Mouse (Mus musculus): ENCODE results near the gene Cmtm2a.
"Not testable (repeated sequence)": the region's sequence is repeated elsewhere in the genome, so short reads cannot be mapped to it uniquely, and the experiment has no call there.

The Cmtm2a gene

DNA sequence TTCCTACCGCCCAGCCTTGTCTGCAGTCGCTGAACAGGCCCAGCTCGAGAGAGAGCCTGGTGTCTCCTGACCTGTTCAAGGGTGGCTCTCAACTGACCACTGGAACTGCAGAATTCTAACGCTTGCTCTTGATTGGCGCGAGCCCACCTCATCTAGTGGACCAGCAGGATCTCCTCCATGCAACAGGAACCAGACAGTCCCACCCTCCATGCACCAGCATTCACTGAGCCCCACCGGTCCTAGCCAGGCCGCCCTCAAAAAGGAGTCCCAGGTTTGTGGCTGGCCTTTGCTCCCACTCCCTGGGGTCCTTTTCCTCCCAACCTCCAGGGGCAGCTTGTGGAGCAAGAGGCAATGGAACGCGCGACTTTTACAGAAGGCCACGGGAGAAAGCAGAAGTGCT is at the start of gene Cmtm2a:
TSS of gene Cmtm2a (minus strand) at position 101 of the 400 bp plus-strand sequence.
- CTCF ChIA-PET = not testable (repeated sequence)

DNA sequence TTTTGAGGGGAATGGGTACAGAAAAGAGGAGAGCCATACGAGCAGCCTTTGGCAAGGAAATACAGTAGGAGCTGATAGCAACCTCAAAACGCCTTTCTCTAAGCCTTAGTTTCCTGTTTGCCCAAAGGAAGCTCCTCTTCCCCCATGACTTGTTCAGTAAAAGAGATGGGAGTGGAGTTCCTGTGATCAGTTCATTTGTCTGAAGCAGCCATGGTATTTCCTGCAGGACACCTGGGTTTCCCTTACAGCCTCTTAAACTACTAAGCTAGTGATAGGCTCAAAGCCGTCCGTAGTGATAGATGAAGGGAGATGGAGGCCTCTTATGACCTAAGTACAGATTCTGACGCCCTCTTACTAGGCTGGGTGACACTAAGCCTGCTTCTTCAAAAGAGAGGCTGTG is 49.4 kb upstream of the Cmtm2a start:
- CTCF ChIA-PET = interaction anchor here (0.5 to 1.1 kb wide), 5 partner anchors 23 to 260 kb away, joined by 3 to 8 read pairs (median 6); partner anchors contain the start of gene Dync1li2

DNA sequence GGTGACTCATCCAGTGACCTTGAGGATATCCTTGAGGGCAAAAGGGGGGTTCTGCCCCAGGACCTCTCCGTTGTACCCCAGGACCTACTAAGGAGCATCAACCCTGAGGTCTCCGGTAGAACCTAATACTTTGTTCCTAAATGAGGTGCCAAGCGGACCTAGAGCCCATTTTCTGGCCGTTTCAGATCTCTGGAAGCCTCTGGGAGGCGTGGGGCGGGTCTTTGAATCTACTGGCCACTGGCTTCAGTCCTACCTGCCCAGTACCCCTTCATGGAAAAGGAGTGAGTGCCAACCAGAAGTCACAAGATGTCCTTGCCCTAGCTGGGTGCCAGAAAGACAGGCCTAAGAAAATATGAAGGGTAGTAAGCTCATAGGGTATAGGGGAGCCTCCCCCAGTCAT is 48.7 kb upstream of the Cmtm2a start:
- CTCF ChIA-PET = interaction anchor here (0.6 to 1.1 kb wide), 3 partner anchors 22 to 260 kb away, joined by 3 to 9 read pairs (median 3); no protein-coding TSS in a partner anchor

DNA sequence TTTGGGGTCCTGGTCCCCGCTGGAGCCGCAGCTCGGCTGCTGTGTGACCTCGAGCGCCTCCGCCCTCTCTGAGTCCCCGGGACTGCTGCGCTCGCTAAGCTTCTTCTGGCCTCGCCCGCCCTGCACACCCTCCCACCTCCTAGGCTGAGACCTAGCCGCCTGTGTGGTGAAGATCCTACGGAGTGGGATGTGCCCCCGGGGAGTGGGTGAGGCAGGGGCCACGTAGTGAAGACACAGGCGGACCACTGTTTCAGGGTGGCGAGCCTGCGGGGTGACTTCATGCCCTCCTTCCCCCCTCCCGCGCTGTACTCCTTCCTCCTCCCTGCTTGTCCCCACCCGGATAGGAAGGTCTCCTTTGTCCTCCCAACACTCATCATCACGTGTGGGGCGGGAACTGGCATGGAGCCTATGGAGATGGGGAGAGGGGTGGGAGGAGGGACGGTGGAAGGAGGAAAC is 48.2 kb upstream of the Cmtm2a start:
- CTCF ChIA-PET = no interaction called here

DNA sequence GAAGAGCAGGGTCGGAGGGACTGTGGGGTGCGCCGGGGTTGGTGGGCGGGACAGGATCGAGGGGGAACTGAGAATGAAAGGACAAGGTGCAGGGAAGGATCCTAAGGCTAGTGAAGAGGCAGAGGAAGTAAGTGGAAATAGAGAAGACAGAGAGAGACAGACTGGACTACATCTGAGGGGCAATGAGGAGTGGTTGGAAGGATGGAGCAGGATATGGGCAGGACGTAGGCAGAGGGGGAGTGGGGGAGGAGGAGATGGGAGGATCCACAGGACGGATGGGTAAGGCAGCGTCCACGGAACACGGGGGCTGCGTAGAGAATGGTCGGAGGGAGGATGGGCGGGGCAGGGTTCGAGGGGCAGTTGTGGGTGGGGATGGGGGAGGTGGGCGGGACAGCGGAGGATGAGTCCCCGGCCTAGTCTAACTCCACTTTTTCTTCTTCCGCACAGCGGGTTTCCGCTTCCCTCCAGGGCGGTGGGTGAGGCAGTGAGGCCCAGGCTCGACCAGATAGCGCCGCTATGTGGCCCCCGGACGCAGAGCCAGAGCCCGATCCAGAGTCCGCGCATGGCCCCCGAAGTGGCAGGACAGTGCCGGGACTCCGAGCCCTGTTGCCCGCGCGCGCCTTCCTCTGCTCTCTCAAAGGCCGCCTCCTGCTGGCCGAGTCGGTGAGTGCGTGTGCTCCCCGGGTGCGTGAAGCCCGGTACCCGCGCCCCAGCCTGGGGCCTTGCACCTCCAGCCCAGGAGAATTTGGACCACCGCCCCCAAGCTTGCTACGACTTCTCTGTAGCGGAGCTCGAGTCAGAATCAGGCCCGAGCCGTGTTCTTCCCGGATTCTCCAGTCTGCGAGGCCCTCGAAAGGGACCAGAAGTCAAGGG is 47.5 kb upstream of the Cmtm2a start:
- CTCF ChIA-PET = interaction anchor here (0.7 to 1.0 kb wide), 2 partner anchors 179 to 213 kb away, joined by 3 to 7 read pairs; no protein-coding TSS in a partner anchor

DNA sequence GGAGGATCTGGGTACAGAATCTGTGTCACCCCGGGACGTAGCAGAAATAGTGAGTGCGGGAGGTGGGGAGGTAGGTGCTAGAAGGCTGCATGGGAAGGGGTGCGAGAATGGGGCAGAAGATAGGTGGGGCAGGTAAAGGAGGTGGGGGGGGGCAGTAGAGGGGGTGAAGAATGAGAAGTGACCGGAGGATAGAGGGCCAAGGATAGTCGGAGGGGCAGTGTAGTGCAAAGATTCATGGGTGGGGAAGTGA is 46.9 kb upstream of the Cmtm2a start:
- CTCF ChIA-PET = interaction anchor here (0.7 to 1.0 kb wide), 2 partner anchors 179 to 212 kb away, joined by 3 to 7 read pairs; no protein-coding TSS in a partner anchor

DNA sequence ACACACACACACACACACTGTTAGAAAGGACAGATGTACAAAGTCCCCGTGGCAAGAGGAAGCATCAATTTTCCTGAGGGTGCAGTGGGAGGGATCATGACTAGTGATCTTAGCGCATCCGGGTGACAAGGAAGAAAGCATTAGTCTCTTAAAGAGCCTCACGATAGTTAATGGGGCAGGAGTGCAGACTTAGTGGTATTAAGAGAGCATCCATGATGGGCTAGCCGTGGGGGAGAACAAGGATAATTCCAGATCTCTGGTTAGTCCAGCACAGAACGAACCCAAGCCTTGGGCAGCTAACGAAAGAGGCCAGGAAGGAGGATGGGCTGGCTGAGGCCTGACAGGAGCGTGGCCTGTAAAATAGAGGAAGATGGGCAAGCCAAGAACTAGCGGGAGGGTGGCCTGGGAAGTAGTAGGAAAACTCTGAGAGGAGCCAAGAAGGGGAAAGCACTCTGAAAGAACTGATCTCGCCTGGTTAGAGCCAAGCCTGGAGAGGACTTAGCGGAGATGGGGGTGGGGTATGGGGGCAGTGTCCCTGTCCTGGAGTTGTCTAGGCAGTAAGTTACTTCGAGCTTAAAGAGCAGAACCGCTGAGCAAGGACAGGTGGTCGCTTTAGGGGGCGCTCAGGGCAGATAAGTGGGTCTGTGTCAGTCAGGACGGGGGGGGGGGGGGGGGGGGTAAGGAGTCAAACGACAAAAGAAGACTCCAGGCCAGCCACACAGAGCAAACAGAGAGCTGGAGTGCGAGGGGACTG is 46.4 kb upstream of the Cmtm2a start, which contains the start of gene Cmtm3:
TSS of gene Cmtm3 (plus strand) at position 182 of the 754 bp plus-strand sequence.
- CTCF ChIA-PET = interaction anchor here (0.5 to 1.0 kb wide), 5 partner anchors 35 to 212 kb away, joined by 3 to 7 read pairs (median 4); partner anchors contain the start of gene Dync1li2

DNA sequence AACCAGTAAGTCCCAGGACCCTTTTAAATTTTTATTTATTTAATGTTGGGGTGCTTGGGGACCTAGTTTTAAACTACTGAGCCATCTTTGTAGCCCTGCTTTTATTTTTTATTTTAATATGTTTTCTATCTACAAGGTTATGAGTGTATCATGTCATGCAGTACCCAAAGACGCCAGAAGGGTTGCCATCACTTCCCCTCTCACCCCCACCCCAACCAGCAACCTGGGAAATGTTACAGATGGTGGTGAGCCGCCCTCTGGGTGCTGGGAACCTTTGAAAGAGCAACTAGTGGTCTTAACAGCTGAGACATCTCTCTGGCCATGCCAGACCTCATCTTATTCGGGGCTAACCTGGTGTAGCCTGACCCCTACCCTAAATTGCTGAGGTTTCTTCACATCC is 44.9 kb upstream of the Cmtm2a start:
- CTCF ChIA-PET = no interaction called here

DNA sequence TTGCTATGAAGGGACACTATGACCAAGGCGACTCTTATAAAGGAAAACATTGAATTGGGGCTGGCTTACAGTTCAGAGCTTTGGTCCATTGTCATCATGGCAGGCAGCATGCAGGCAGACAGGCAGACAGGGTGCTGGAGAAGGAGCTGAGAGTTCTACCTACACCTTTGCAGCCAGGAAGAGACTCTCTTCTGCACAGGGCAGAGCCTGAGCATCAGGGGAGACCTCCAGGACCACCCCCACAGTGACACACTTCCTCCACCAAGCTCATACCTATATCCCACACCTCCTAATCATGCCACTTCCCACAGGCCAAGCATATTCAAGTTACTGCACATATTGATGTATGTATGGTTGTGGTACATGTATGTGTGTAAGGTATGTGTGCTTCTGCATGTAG is 43.8 kb upstream of the Cmtm2a start:
- CTCF ChIA-PET = no interaction called here

DNA sequence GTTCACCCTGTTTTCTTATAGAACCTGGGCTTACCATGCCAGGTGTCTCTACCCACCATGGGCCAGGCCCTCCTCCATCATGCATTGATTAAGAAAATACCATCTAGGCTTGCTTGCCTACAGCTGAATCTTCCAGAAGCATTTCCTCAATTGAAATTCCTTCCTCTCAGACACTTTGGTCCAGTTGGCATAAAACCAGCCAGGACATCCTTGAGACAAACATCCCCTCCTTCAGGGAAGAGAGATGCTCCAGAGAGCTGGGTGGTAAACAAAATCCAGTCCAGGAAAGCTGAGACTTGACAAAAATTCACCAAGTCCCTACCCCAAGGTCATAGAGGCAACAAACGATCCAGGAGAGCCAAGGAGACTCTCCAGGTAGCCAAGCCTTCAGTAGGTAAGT is 41.2 kb upstream of the Cmtm2a start:
- CTCF ChIA-PET = interaction anchor here (0.6 kb wide), 1 partner anchor 24 kb away, joined by 3 read pairs; the partner anchor contains the start of genes Cmtm1 and Gm45711

DNA sequence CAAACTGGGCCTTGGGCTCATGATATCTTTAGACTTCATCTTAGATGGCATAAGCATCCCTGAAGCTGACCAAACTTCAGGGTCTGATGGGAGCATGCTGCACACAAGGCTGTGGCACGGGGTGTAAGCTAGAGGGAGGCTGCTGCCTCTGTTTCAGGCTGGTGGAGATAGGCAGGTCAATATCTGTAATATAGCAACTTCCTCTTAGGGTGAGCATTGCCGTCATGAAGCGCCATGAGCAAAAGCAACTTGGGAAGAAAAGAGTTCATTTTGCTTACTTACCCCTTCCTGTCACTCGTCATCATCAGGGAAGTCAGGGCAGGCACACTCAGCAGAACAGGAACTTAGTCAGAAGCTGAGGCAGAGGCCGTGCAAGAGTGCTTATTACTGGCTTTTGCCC is 40.8 kb upstream of the Cmtm2a start:
- CTCF ChIA-PET = interaction anchor here (0.6 kb wide), 1 partner anchor 24 kb away, joined by 3 read pairs; the partner anchor contains the start of genes Cmtm1 and Gm45711

DNA sequence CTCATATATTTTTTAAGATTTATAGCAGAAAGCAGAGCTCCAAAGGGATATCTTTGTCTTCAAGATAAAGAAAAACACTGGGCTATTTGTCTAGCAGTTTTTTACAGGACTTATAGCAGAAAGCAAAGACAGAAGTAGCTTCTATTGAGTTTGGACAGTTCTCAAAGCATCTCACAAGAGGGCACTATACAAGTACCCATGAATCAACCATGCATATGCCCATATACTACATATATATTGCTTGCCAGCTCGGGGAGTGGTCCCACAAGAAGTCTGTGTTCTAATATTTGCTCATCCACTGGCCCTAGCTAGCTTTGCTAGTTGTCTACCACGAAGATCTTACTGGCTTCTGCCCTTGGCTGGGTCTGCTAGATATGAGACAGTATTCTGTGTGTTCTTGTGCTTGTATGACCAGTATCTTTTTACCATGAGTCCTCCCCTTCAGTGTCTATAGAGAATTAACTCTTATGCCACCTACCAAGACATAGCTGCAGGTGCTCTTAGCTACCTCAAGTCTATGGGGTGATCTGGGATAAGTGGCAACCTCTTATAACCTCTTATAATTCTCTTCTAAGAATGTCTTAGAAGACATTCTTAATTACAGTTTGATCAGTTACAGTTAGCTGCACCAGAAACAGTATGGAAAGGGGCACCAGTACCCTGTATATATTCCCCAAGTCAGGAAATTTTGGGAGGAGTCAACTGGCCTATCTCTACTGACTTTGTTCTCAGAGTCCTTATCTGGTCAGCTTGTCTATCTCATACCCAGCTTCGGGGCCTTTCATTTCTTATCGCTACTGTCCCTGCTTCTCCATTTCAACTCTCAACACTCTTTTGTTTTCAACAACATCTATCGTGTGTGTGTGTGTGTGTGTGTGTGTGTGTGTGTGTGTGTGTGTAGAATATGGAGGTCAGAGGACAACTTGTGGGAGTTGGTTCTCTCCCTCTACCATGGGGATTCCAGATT is 40.0 kb upstream of the Cmtm2a start:
- CTCF ChIA-PET = no interaction called here

DNA sequence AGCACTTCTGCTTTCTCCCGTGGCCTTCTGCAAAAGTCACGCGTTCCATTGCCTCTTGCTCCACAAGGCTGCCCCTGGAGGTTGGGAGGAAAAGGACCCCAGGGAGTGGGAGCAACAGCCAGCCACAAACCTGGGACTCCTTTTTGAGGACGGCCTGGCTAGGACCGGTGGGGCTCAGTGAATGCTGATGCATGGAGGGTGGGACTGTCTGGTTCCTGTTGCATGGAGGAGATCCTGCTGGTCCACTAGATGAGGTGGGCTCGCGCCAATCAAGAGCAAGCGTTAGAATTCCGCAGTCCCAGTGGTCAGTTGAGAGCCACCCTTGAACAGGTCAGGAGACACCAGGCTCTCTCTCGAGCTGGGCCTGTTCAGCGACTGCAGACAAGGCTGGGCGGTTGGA is 28.9 kb upstream of the Cmtm2a start, which contains the start of gene Cmtm2b:
TSS of gene Cmtm2b (plus strand) at position 301 of the 400 bp plus-strand sequence.
- CTCF ChIA-PET = not testable (repeated sequence)

DNA sequence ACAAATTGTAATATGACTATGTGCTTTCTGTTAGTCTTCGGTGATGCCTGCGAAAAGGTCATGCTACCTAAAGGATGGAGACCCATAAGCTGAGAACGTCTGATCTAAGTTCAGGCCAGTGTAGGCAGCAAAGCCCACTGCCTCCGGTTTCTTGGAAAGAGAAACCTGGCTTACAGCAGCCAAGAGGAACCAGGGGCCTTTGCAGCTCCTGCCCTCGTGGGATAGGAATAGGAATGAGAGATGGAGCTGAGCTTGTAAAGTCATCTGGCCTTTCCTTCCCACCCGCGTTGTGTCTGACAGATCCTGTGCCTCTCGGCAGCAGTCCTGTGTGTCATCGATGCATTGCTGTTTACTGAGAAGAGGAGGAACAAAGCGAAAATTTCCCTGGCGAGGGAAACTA is 28.3 kb upstream of the Cmtm2a start, which contains the start of gene Gm11020:
TSS of gene Gm11020 (plus strand) at position 301 of the 400 bp plus-strand sequence.
- CTCF ChIA-PET = interaction anchor here (0.7 kb wide), 1 partner anchor 73 kb away, joined by 3 read pairs; the partner anchor contains the start of gene Tk2

DNA sequence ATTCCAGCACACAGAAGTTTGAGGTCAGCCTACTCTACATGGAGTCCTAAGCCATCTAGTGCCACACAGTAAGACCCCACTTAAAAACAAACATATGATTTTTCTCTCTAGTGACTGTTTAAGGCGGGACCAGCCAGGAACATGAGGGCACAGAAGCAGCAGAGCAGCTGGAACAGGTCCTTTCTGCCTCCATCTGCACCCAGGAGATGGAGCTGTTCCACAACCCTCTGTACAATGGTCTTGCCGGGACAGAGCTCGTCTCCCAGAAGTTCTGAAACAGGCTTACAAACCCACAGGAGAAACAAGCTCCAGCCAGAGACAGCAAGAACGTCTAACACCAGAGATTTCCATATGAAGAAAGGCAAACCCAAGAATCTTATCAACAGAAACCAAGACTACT is 20.3 kb upstream of the Cmtm2a start:
- CTCF ChIA-PET = interaction anchor here (0.7 kb wide), 1 partner anchor 191 kb away, joined by 3 read pairs; no protein-coding TSS in a partner anchor

DNA sequence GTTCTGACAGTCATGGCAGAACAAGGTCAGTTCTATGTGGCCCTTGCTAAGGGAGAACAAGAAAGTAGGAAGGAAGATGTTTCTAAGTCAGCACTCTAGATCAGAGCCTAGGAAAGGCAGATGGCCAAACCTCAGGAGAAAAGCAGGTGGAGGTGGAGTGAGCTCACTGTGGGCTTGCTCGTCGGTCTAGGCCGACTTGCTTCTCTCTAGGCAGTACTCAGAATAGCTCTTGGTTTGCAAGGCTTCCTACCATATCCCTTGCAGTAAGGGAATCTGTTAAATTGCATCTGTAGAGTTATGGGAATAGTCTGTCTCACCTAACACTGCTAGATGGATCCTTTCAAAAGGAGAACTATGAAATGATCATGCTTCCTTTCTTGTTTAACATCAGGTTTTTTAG is 19.0 kb upstream of the Cmtm2a start:
- CTCF ChIA-PET = interaction anchor here (0.5 to 0.7 kb wide), 2 partner anchors 145 to 901 kb away, joined by 3 to 7 read pairs; no protein-coding TSS in a partner anchor

DNA sequence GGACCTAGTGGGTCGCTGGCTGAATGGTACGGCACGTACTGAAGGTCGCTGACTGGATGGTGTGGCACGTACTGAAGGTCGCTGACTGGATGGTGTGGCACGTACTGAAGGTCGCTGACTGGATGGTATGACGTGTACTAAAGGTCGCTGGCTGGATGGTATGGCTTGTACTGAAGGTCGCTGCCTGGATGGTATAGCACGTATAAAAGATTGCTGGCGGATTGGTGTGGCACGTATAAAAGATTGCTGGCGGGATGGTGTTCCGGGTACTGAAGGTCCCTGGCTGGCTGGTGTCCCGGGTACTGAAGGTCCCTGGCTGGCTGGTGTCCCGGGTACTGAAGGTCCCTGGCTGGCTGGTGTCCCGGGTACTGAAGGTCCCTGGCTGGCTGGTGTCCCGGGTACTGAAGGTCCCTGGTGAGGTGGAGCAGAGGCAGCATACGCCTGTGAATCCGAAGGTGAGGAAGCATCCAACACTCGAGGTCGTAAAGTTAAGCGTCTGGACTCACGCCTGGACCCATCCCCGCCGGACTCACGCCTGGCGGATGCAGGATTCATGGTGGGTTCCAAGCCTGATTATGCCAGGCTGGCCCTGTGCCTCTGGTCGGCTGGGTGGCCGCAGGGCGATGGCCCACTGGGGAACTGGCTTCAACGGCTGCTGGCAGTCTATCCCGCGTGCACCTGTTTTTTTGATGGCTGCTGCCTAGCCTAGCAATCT is 16.6 kb upstream of the Cmtm2a start, which contains the start of the genes Gm45711 and Cmtm1:
TSS of gene Gm45711 (minus strand) at position 641 of the 715 bp plus-strand sequence.
TSS of gene Cmtm1 (minus strand) at position 705 of the 715 bp plus-strand sequence.
- CTCF ChIA-PET = interaction anchor here (0.7 kb wide), 1 partner anchor 24 kb away, joined by 3 read pairs; no protein-coding TSS in a partner anchor

DNA sequence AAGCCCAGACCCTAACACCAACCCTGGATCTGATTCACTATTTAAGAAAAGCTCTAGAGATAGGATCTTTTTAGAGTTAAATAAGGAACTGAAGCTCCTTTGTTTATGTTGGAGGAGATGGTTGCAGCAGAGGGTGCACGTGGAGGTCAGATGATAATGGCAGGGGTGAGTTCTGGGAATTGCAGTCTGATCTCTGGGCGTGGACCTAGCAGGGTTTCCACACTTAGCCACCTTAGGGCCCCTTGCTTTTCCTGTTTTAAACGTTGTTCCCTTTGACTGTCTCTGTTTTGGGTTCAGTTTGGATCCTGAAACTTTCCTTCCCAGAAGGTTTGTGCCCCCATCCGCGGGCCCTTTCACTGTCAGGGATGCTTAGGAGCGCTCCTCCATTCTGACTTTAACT is 15.4 kb upstream of the Cmtm2a start:
- CTCF ChIA-PET = not testable (repeated sequence)

DNA sequence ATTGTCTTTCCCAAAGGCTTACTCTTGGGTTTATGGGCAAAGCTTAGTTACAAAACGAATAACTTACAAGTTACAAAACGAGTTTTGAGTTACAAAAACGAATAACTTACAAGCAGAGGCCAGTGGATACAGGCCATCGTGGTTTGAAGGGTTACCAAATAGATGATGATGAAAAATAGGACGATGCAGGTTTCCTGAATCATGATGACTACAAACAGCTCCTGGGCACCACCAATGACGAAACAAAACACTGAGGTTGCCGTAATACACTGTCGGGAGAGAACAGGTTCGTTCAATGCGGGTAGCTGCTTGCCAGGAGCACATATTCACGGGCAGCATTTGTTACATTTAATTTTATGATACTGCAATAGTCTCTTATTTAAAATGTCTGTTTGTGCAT is 12.0 kb upstream of the Cmtm2a start:
- CTCF ChIA-PET = no interaction called here

DNA sequence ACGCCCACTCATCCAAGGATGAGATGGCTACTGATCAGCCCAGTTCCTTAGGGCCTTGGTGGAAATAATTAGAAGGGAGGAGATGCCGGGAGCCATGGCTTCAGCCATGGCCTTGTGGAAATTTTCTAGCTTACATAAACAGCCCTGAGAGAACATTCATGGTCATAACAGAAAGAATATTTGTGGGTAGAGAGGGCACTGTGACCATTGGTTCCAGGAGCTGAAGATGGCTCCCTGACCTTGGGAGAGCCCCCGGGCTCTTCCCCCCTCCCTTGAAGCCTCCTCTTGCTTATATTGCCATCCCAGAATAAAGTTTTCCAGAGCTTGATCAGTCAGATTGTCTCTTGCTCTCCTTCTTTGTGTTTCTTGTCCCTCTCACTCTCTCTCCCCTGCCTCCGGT is 9.6 kb upstream of the Cmtm2a start:
- CTCF ChIA-PET = not testable (repeated sequence)

Data from spleen, embryonic (tissue).